Mouse (Mus musculus): ENCODE measurements around the gene Atg4d. TPM values are rescaled to one million over a fixed set of nuclear protein-coding genes. Genes with fewer than 3 reads are reported as not detected.

Gene Atg4d
- total RNA-seq, 1 experiment = 23.8 TPM

DNA sequence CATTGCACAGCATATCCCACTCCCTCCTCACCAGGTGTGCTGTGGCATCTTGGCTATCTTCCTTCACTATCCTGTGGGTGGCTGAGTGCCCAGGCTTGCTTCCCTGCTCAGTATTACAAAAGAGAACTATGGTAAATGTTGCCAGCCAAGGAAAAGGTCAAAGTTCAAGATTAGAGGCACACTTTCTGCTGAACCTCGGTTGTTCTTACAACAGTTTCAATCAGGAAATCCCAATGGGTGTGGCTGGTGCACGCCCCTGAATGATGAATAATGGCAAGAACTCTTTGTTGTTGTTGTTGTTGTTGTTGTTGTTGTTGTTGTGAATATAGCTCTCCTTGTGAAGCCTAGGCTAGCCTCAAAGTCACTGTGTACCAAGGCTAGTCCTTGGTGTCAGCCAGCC lies 3.3 kb upstream of the Atg4d start:
- H3K36me3 ChIP-seq (ENCODE audit: control insufficient read depth, insufficient read depth, low read length, poor library complexity, severe bottlenecking) = peaks cover 2% of the 10 kb centered on the region; the same call in 1 of the 2 replicates
- H3K27ac ChIP-seq (ENCODE audit: insufficient read depth, low read depth, low read length, poor library complexity, severe bottlenecking) = peak overlapping the region; percentile 40; the same call in 1 of the 2 replicates
- H3K4me3 ChIP-seq (ENCODE audit: insufficient read depth in 1 of 2, low read depth in 1 of 2, low read length in 2 of 2, poor library complexity in 1 of 2, severe bottlenecking in 1 of 2) = no peak overlapping the region
- H3K9ac ChIP-seq (ENCODE audit: insufficient read depth, low read depth, low read length, poor library complexity, severe bottlenecking) = no peak overlapping the region
- H3K4me1 ChIP-seq (ENCODE audit: control insufficient read depth in 2 of 2, insufficient read depth in 2 of 2, low read length in 2 of 2, poor library complexity in 1 of 2) = peaks cover 6 to 8% of the 10 kb centered on the region in 2 experiments; a peak in 3 of 4 replicates
- in situ Hi-C loops (cut with MboI; ENCODE audit: low sequenced_read_pairs in 2 of 2, unreplicated experiment in 2 of 2) = no loop called here
- no peaks in the 10 kb centered on the region for H3K9me3 ChIP-seq (ENCODE audit: control insufficient read depth, insufficient read depth, low read depth, low read length)
- no peak for DNase-seq (ENCODE audit: low read depth, low spot score)
- TF ChIP-seq ZNF384 (IDR thresholded peaks at IDR 0.05; ENCODE audit: low read depth, low read length) = no peak
- no peak for TF ChIP-seq MAFK (IDR thresholded peaks at IDR 0.05; ENCODE audit: insufficient read depth, low read depth, low read length)
- no peak for TF ChIP-seq ZC3H11A (IDR thresholded peaks at IDR 0.05; ENCODE audit: borderline replicate concordance, low read depth, low read length)
- TF ChIP-seq HCFC1 (IDR thresholded peaks at IDR 0.05; ENCODE audit: borderline replicate concordance, insufficient read depth, low read length) = no peak
- no peak for TF ChIP-seq CHD2 (IDR thresholded peaks at IDR 0.05; ENCODE audit: low read depth, low read length)

- H3K4me3 ChIP-seq (ENCODE audit: insufficient read depth in 1 of 2, low read depth in 1 of 2, low read length in 2 of 2, poor library complexity in 1 of 2, severe bottlenecking in 1 of 2) = peak overlapping the region; percentile 59 to 97
- in situ Hi-C loops (cut with MboI; ENCODE audit: low sequenced_read_pairs in 2 of 2, unreplicated experiment in 2 of 2) = no loop called here
- no peak for DNase-seq (ENCODE audit: low read depth, low spot score)
Measured at GRCm38 (mm10) chr9:21264272-21264999, 657 bp upstream of the Atg4d start.

DNA sequence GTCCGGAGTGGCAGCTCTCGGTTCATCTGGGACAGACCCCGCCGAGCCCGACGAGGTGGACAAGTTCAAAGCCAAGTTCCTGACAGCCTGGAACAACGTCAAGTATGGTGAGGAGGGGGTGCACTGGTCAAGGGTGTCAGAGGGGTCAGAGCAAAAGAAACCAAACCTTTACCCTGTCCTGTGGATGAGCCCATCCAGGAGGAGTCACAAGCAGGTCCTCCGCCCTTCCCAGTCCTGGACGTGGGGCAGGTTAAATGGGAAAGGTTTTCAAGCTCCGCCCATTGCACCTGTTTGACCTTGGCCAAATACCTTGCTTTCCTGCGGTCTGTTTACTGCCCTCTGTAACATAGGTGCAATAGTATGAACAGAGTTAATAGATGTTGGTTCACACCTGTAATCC lies 518 bp downstream of the Atg4d start:
- TF ChIP-seq HCFC1 (IDR thresholded peaks at IDR 0.05; ENCODE audit: borderline replicate concordance, insufficient read depth, low read length) (no peak), CHD2 (IDR thresholded peaks at IDR 0.05; ENCODE audit: low read depth, low read length) (no peak), ZC3H11A (IDR thresholded peaks at IDR 0.05; ENCODE audit: borderline replicate concordance, low read depth, low read length) (no peak), MAFK (IDR thresholded peaks at IDR 0.05; ENCODE audit: insufficient read depth, low read depth, low read length) (no peak), ZNF384 (IDR thresholded peaks at IDR 0.05; ENCODE audit: low read depth, low read length) (no peak)
- in situ Hi-C loops (cut with MboI; ENCODE audit: low sequenced_read_pairs in 2 of 2, unreplicated experiment in 2 of 2) = no loop called here
- Histone ChIP-seq H3K9ac (ENCODE audit: insufficient read depth, low read depth, low read length, poor library complexity, severe bottlenecking) (peak overlapping the region; percentile 88), H3K4me3 (ENCODE audit: insufficient read depth in 1 of 2, low read depth in 1 of 2, low read length in 2 of 2, poor library complexity in 1 of 2, severe bottlenecking in 1 of 2) (peak overlapping the region; percentile 86 to 97), H3K36me3 (ENCODE audit: control insufficient read depth, insufficient read depth, low read length, poor library complexity, severe bottlenecking) (peaks cover 21% of the 10 kb centered on the region), H3K27ac (ENCODE audit: insufficient read depth, low read depth, low read length, poor library complexity, severe bottlenecking) (no peak overlapping the region), H3K9me3 (ENCODE audit: control insufficient read depth, insufficient read depth, low read depth, low read length) (no peaks in the 10 kb centered on the region), H3K4me1 (ENCODE audit: control insufficient read depth in 2 of 2, insufficient read depth in 2 of 2, low read length in 2 of 2, poor library complexity in 1 of 2) (peaks cover 6 to 8% of the 10 kb centered on the region in 2 experiments; a peak in 3 of 4 replicates)
- DNase-seq (ENCODE audit: low read depth, low spot score) = no peak

More at GRCm38 (mm10) chr9:21264272-21264999, 657 bp upstream of the Atg4d start:
- Histone ChIP-seq H3K9me3 (ENCODE audit: control insufficient read depth, insufficient read depth, low read depth, low read length) (no peaks in the 10 kb centered on the region), H3K27ac (ENCODE audit: insufficient read depth, low read depth, low read length, poor library complexity, severe bottlenecking) (peak overlapping the region; percentile 14; the same call in 1 of the 2 replicates), H3K9ac (ENCODE audit: insufficient read depth, low read depth, low read length, poor library complexity, severe bottlenecking) (peak overlapping the region; percentile 53; the same call in 1 of the 2 replicates), H3K36me3 (ENCODE audit: control insufficient read depth, insufficient read depth, low read length, poor library complexity, severe bottlenecking) (peaks cover 13% of the 10 kb centered on the region), H3K4me1 (ENCODE audit: control insufficient read depth in 2 of 2, insufficient read depth in 2 of 2, low read length in 2 of 2, poor library complexity in 1 of 2) (peaks cover 6 to 8% of the 10 kb centered on the region in 2 experiments; a peak in 3 of 4 replicates)
- TF ChIP-seq ZC3H11A (IDR thresholded peaks at IDR 0.05; ENCODE audit: borderline replicate concordance, low read depth, low read length) = no peak
- TF ChIP-seq ZNF384 (IDR thresholded peaks at IDR 0.05; ENCODE audit: low read depth, low read length) = no peak
- TF ChIP-seq CHD2 (IDR thresholded peaks at IDR 0.05; ENCODE audit: low read depth, low read length) = no peak

GRCm38 (mm10) chr9:21266889-21267288 lies 1.8 kb downstream of the Atg4d start:
- Histone ChIP-seq H3K27ac (ENCODE audit: insufficient read depth, low read depth, low read length, poor library complexity, severe bottlenecking) (no peak overlapping the region), H3K4me1 (ENCODE audit: control insufficient read depth in 2 of 2, insufficient read depth in 2 of 2, low read length in 2 of 2, poor library complexity in 1 of 2) (peaks cover 3 to 4% of the 10 kb centered on the region in 2 experiments; a peak in 3 of 4 replicates), H3K4me3 (ENCODE audit: insufficient read depth in 1 of 2, low read depth in 1 of 2, low read length in 2 of 2, poor library complexity in 1 of 2, severe bottlenecking in 1 of 2) (no peak overlapping the region), H3K9me3 (ENCODE audit: control insufficient read depth, insufficient read depth, low read depth, low read length) (no peaks in the 10 kb centered on the region), H3K9ac (ENCODE audit: insufficient read depth, low read depth, low read length, poor library complexity, severe bottlenecking) (0 out of 2 replicates have a peak overlapping the region, but pooled peaks have one; percentile 10), H3K36me3 (ENCODE audit: control insufficient read depth, insufficient read depth, low read length, poor library complexity, severe bottlenecking) (peaks cover 32% of the 10 kb centered on the region)
- TF ChIP-seq ZC3H11A (IDR thresholded peaks at IDR 0.05; ENCODE audit: borderline replicate concordance, low read depth, low read length) (no peak), MAFK (IDR thresholded peaks at IDR 0.05; ENCODE audit: insufficient read depth, low read depth, low read length) (no peak), CHD2 (IDR thresholded peaks at IDR 0.05; ENCODE audit: low read depth, low read length) (no peak), HCFC1 (IDR thresholded peaks at IDR 0.05; ENCODE audit: borderline replicate concordance, insufficient read depth, low read length) (no peak), ZNF384 (IDR thresholded peaks at IDR 0.05; ENCODE audit: low read depth, low read length) (no peak)
- no peak for DNase-seq (ENCODE audit: low read depth, low spot score)
- in situ Hi-C loops (cut with MboI; ENCODE audit: low sequenced_read_pairs in 2 of 2, unreplicated experiment in 2 of 2) = no loop called here

Data from ES-E14 (cell line).